Mouse (Mus musculus) gastrocnemius, postnatal 10 days (tissue): ENCODE results near the gene Ddx60. TPM values are rescaled to one million over a fixed set of nuclear protein-coding genes. Genes with fewer than 3 reads are reported as not detected.
"Not testable (repeated sequence)": the region's sequence is repeated elsewhere in the genome, so short reads cannot be mapped to it uniquely, and the experiment has no call there.

Experiments
- DNase-seq: peaks from one replicate; pipeline ENCODE4 v3.0.0; 2021; ENCODE audit warnings: mixed read lengths
- long read RNA-seq, 2 experiments: library from polyadenylated mRNA; stranded (forward); transcript quantifications; one replicate each; pipeline ENCODE4 v2.0.0; 2021
- total RNA-seq, 2 experiments: library from RNA; stranded (reverse); gene quantifications; 2 replicates each; pipeline ENCODE4 v1.2.3; 2021

Ddx60 gene
- total RNA-seq, result 1 to 10 TPM in 1 of 2 experiments, under 1 TPM in 1; 0.49 to 1.2 TPM
- long read RNA-seq, experiment 1, result 0 reads
- long read RNA-seq, experiment 2, result 0 reads

DNA sequence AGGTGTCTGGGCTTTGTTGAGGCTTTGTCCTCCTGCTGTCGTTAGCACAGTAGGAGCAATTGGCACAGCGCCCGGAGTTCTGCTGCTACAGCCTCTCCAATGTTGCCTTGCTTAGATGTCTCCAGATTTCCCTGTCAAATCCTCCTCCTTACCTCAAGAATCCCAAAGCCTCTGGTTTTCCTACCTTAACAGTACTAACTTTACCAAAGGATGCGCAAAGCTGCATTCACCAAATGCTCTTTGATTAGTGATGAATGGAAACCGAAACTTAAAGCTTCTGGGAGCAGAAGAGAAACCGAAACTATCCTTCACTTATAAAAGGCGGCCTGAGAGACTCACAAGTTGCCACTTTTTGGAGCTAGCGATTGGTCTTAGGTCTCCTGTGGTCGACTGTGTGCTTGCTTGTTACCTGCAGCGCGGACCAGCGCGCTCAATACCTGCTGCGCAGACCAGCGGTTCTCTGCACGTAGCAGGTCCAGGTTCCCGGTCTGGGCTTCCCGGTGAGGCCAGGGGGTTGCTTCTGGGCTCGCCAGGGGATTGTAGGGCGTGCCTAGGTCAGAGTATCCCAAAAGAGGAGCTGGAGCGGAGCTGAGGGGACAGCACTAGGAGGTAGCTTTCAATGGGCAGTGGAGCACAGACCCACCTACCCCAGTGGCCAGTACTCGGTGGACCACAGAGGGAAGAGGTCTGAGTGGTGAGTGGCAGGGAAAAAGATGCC lies at the start of gene Ddx60:
Gene Ddx60, plus strand, starts transcription at position 311 of the 718 bp plus-strand sequence.
- peak; percentile 82 for DNase-seq

DNA sequence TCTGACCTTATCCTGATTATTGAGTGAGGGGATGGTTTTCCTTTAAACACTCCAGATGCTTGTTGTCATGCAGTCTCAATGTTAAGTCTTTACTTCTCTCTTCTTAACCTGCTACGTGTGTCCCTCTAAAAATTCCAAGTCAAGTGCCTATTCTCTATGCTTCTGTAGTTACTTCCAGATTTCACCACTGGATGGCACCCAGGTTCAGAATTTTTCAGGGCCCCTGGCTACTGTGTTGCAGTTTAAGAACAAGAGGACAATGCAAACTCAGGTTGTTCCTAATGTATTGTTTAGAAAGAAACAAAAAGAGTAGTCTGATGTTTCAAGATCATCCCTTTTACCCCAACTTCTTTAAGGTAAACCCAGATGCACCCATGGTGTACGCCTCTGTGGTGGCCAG lies 33.8 kb upstream of the Ddx60 start:
- DNase-seq, result peak; percentile 48

DNA sequence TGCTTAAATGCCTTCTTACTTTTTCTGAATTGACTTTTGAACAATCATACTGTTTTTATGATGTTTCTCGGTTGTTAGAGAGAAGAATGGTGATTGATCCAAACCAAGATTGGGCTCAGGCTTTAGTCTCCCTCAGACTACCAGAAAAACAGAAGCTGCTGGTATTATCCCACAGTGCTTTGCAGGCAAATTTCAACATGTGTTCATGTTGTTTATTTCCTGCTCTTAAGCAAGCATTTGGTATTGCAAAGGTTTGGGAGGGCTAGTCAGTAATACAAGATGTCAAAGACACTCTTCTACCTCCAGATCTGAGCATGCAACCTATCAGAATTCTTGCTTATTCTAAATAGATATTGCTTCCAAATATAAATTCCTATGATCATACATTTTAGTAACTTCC lies 31.1 kb upstream of the Ddx60 start:
- DNase-seq, result no peak

DNA sequence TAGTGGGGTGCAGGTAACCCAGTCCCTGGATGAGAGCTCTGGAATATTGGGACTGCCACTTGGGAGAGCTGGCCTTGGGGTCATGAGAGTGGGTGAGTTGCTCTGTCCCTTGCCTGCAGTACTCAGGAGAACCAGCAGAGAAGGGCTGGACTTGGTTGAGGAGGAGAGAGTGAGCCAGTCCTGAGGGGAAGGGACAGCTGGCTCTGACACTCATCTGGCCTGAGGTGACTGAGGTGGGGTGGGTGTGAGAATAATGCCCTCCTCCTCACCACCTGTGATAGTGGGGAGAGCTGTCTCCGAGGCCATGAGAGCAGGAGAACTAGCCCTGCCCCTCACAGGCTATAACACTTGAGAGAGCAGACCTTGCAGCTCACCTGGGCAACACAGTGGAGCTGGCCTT lies 30.5 kb upstream of the Ddx60 start:
- no peak for DNase-seq

DNA sequence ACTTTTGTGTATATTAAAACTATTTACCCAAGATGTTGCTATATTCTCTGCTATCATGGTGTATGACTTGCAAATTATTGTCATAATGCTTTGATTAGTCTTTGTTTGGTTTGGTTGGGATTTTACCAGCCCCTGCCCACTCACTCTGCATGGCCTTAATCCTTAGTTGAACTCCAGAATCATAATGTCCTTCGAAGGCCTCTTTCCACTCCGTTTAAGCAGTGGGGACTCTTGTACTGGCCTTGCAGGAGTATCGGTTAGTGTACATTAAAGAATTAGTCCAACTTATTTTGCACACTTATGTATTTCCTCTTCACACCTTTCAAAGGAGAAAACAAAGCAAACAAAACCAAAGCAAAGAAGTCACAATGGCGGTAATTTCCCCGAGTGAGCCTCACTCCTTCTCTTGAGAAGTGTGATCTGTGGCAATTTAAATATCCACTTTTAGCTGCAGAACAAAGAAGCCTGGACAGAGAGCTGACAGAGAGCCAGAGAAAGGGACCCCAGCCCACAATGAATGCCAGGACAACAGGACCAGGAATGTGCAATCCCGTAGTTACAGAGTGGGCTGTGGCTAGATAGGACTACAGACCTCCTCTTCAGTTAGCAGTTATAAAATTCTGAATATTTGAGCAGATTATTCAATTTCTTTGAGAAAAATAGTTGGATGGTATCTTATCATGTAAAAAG lies 26.7 kb upstream of the Ddx60 start:
- no peak for DNase-seq

DNA sequence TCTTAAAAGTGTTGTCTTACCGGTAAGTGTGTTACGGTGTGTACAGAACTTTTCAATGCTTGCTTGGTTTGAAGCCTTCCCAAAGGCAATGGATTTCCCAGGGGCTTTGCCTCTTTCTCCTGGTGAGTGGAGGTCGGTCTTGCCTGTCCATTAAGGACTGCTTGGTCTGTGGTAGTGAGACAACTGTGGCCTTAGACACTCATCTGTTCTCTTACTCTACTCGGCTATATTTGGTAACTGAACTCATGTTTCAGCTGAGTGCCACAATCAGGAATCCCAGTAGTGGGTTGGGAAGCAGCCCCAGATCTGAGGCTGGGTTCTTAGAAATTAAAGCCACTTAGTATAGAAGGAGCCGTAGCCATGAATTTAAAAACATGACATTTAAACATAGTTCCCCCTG lies 25.4 kb upstream of the Ddx60 start, which contains the start of gene Palld:
Gene Palld, minus strand, starts transcription at position 170 of the 400 bp plus-strand sequence.
- no peak for DNase-seq

DNA sequence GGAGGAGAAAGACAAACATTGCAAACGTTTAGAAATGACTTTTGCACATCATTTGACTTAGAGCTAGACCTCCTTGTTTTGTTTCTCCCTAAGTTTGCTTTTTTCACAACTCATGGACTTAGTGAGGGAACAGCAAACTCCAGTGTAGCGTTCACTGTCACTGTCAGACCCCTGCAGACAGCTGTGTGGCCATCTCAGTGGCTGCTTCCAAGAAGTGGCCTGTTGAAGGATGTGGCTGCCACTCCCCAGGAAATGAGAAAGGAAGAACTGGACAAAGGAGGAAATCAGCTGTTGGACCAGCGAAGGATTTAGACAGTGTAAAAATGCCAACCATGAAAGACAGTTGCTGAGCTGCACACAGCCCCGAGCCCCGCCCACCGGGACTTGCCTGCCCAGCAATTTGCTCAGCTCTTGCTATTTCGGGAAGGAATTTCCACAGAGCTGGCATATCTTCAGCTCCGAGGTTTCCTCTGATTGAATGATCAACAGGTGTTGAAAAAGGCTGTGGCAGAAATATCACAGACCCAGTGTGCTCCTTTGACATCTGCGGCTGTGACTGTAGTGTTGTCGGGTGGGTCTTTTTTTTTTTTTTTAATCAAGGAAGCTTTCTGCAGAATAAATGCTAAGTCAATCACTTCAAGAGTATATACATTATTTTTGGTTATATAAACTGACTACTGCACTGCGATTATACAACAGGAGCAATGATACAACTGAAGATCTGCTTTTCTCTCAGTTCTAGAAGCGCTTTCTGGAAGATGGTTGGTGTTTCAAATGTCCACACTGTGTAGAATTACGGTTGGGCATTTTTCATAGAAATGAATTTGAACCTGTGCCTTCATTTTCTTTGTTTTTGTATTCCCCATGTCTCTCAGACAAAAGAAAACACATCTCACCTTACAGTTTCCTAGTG lies 19.3 kb upstream of the Ddx60 start:
- DNase-seq, result peak; percentile 74

DNA sequence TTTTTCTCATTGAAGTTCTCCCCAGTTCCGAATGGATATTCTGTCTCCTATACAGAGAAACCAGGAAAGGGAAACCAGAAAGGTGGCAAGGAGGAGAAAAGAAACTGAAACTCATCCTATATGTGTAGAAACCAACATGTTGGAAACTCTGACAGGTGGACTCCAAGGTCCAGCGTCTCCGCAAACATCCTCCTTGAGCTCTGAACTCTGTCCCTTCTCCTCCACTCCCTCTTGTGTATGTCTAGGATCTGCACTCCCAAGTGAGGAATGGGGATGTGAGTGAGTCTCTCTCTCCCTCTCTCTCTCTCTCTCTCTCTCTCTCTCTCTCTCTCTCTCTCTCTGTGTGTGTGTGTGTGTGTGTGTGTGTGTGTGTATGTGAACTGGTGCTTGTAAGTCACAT lies 18.6 kb upstream of the Ddx60 start:
- DNase-seq, result no peak

DNA sequence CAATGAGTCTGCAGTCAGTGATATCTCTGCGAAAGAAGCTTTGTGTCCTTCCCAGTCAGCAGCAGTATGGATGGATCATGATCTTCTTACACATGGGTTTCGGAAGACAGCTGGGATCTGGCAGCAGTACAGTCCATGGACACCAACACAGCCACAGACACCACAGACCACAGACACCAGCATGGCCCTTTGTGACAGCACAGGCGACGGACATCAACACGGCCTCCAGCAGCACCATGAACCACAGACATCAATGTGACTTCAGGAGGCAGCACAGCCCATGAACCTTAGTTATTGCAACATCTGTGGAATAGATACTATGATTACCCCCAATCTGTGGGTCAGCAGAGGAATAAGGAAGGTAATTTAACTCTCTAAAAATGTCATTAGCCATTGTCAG lies 15.1 kb upstream of the Ddx60 start:
- no peak for DNase-seq

DNA sequence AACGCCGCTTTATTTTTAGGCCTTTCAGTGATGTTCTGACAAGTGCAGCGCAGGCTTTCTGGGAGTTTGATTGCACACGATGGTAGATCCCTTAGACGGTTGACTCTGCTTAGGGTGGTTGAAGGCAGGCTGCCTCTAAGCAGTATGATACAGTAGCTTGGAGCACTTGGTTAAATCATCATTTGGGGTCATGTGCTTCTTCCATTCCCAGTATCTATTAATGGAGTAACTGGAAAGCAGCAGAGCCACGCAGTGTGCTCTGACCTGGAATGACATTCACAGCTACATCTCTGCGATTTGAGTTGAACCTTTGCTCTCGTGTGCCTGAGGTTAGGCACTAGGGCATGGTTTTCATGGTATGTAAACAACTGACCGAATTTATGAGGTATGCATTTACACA lies 13.9 kb upstream of the Ddx60 start:
- DNase-seq, result no peak

DNA sequence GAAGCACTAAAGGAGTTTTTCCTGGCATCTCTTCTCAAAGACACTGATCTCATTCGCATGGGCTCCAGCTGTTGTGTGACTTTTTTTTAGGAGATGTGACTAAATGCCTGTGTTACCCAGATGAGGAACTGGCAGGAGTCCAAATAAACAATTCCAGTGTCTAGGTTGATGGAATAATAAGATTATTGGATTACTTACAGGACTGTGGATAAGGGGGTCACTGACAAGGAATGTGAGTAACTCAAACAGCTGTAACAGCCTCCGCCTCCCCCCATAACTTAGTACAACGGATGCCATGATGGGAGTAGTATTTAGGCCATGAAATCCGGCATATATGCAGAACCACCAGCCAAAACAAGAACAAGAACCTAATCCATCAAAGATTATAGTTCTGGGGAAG lies 10.6 kb upstream of the Ddx60 start:
- DNase-seq, result no peak

DNA sequence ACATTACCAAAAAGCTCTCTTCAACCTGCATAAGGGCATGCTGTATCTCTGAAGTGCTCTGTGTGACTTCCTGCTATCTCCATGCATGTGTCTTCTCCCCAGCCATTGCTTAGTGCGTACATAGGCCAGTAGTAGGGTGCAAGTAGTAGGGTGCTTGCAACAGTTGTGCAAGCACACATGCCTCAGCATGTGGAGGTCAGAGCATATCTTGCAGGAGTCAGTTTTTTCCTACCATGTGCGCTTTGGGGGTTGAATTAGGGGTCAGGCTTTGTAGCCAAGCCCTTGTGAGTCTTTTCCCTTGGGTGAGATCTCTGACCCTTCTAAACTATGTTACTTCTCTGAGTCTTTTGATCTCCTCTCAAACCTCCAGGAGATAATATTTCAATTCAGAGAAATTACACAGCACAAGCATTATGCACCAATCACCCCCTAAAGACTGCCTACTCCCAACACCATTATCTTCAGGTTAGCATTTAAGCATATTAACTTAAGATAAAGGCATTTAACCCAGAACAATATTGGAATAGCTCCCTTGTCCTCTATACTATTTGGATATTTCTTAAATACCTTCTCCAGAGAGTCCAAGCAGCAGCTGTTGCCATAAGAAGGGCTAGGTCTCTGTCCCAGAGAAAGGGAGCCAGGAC lies 8.6 kb upstream of the Ddx60 start:
- no peak for DNase-seq

DNA sequence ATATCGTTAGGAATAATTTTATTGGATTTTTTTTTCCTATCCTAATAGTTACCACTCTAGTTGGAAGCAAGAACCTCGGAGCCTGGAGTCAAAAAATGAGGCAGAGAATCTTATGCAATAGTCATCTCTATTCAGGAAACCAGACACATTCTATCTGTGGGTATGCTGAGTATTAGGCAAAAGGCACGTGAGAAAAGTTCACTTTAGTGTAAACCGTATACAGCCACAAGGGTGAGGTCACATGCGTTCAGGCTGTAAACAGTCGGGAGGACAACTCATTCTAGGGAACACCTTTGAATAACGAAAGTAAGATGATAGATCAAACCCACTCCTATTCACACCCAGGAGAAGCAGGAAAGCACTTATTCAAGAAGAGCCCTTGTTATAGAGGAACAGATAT lies 7.5 kb upstream of the Ddx60 start:
- no peak for DNase-seq

DNA sequence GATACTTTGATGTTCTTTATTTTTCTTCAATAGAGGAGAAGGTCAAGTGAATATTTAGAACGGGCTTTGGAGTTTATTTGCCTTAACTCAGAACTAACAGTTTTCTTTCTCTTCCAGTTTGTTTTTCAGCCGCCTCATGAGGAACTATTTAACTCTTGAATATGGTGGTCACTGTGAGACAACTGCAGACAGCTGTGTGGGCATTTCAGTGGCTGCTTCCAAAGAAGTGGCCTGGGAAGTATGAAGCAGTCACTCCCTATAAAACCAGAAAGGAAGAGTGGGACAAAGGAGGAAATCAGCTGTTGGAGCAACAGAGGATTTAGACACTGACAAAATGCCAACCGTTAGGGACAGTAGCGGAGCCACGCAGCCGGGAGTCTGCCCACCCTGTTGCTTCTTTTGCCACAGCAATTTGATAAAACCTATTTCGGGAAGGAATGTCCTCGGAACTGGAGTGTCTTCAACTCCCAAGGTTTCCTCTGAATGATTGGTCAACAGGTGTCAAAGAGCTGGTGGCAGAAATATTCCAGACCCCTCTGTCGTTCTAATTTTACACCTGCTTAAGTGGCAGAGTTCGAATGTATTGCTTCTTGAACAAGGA lies 6.3 kb upstream of the Ddx60 start:
- no peak for DNase-seq

DNA sequence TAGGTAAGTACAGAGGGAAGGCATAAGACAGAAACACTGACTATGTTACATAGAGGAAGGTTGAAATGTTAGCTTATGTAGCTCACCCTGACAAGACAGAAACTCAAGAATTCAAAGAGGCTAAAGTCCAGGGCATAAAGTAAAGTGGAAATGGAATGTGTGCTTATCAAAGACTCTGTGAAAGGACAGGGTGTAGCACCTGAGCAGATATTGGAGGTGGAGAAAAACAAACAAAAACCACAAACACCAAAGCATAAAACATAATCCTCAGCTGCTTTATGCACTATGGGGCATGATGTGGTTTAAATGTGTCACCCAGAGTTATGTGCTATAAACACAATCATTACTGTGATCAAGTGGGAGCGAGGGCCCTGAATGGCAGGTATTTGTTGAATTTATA lies 3.4 kb upstream of the Ddx60 start:
- no peak for DNase-seq

DNA sequence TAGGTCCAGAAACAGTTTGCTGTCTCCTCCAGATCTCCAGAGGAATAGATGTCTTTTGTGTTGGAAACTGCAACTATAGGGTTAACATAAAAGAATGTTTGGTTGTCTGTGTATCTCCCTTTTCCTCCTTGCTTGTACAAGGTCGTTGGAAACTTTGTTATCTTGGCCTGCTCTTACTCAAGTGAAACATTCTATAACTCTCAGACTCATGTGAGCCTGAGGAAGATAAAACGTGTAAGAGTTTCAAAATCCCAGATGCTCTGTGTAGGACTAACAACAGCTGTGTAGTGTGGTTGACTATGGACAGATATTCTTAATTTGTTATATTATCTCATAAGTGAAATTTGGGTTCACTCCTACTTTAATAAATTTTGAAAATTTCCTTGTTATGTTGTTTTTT lies 5.4 kb downstream of the Ddx60 start:
- no peak for DNase-seq

DNA sequence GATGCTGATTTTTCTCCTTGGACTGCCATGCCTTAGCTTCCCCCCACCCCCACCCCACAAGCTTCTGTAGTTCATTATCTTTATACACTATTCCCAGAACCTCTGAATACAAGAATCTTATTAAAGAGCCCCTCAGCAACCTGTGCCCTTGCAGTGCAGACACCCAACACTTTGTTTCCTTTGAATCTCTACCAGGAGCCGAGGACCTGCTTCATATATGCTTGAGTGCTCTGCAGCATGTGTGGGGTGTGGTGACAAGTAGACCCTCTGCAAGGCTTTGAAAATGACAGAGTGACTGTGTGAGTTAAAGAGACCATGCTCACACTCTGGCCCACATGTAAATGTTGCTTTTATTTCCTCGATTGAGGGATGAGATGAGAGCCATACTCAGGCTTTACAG lies 9.7 kb downstream of the Ddx60 start:
- no peak for DNase-seq

DNA sequence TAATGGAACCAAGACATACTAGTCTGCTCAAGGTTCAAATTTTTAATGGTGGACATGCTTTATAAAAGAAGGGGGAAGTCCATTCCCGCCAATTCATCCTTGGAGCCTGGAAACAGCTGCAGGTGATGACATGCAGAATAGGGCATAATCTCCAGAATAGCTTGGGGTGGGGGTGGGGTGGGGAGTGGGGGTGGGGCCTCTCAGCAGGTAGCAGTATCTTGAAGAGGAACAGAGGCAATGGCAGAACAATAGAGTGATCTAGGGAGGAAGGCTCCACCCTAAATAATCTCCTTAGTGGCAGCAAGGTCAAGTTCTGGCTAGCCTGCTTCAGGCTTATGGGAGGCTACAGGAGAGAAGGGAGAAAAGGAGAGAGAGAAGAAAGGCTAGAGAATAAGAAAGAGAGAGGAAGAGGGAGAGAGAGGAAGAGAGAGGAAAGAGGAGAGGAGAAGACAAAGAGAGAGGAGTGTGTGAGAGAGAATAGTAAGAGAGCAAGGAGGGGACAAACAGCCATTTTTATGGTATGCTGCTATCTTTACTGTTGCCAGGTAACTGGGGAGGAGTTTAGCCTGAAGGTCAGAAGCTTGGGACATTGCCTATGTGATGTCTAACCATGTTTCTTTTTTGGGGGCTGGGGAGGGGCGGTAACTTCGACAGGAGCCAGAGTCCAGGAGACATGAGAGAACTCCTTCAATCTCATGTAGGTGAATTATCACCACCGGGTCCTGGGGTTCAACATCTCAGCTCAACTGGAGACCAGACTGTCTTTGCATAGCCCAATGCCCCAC lies 36.9 kb downstream of the Ddx60 start:
- not testable (repeated sequence) for DNase-seq

DNA sequence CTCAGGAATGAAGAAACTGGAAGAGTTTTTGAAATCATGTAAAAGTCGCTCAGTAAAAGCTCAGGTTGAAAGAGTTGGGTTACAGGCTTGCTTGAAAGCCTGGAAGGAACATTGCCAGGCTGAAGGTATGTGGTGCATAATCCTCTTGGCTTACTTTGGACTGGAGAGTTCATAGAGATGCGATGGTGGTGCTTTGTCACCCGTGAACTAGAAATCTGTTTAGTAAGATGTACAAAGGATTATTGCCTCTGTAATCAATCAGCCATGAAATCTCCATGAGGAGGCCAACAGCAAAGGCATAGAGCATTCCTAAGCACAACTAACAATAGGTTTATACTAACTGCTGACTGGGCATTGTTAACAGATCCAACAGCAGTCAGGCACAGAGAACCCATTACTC lies 41.7 kb downstream of the Ddx60 start:
- DNase-seq, result no peak

DNA sequence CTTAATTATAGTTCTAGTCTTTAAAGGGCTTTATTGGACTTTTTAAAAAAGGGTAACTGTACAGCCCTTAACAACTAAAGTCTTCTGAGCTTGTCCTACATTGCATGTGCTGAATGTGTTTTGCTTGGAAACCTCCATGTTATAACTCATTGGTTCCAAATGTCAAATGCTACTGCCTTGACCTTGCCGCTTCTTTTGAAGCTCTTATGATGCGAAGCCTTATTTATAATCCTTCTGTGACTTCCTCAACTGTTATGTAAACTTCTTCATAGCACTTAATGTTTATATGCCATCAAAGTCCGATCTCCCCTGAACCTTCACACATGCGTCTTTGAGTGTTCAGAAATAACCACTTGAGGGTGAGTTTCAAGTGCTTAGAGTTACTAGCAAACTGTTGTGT lies 57.1 kb downstream of the Ddx60 start:
- no peak for DNase-seq
